Mouse (Mus musculus) thymus, adult 2 months (tissue): ENCODE measurements around the gene Atp8a2.

ENCODE experiments used
- CTCF ChIP-seq: fragments of 200-500 bp; IDR thresholded peaks from 2 replicates; pipeline ENCODE4 v1.5.1; 2012; ENCODE audit warnings: mild to moderate bottlenecking, control low read depth, low read length, moderate library complexity, borderline replicate concordance; ENCODE audit not compliant: control insufficient read depth, poor library complexity, insufficient read depth; ENCODE audit errors: extremely low read depth
- POLR2A ChIP-seq: fragments of 200-500 bp; IDR thresholded peaks from 2 replicates; pipeline ENCODE4 v1.6.1; 2012; ENCODE audit warnings: mild to moderate bottlenecking, low read length, control low read depth, moderate library complexity; ENCODE audit not compliant: control insufficient read depth, poor library complexity, insufficient read depth; ENCODE audit errors: extremely low read depth

- TF ChIP-seq CTCF (no peak), POLR2A (no peak)
These were observed 570.3 kb downstream of the Atp8a2 start for GRCm38 (mm10) chr14:59626711-59627110.
